Mouse (Mus musculus) embryonic facial prominence, embryonic 13.5 days (tissue): Measurements from ENCODE around the gene Tnfrsf18. TPM values are rescaled to one million over a fixed set of nuclear protein-coding genes. Genes with fewer than 3 reads are reported as not detected.
A peak's percentile ranks its signal among the peaks of the same experiment; 100 is the strongest.

ENCODE experiments used
- ATAC-seq: fragments of 200-750 bp; cut with Nextera tagmentation; 2 replicates; pipeline ENCODE4 v1.8.0; 2017; ENCODE audit warnings: low read depth; ENCODE audit not compliant: insufficient number of reproducible peaks, insufficient read depth, low FRiP score, low TSS enrichment
- H3K27ac ChIP-seq: fragments of 300-500 bp; sonication (generic); 2 replicates; pipeline ENCODE4 v1.5.1; 2015; ENCODE audit warnings: moderate library complexity, mild to moderate bottlenecking, inconsistent platforms
- H3K27me3 ChIP-seq: fragments of 300-500 bp; sonication (generic); 2 replicates; pipeline ENCODE4 v1.6.1; 2015; ENCODE audit warnings: mild to moderate bottlenecking, inconsistent platforms
- H3K36me3 ChIP-seq: fragments of 300-500 bp; sonication (generic); 2 replicates; pipeline ENCODE4 v1.6.1; 2015; ENCODE audit warnings: mild to moderate bottlenecking, inconsistent platforms
- H3K4me1 ChIP-seq: fragments of 300-500 bp; sonication (generic); 2 replicates; pipeline ENCODE4 v1.6.1; 2015; ENCODE audit warnings: inconsistent platforms
- H3K4me2 ChIP-seq: fragments of 300-500 bp; sonication (generic); 2 replicates; pipeline ENCODE4 v1.6.1; 2015; ENCODE audit warnings: moderate library complexity, mild to moderate bottlenecking, inconsistent platforms
- H3K4me3 ChIP-seq: fragments of 300-500 bp; sonication (generic); 2 replicates; pipeline ENCODE4 v1.5.1; 2015; ENCODE audit warnings: mild to moderate bottlenecking, inconsistent platforms
- H3K9ac ChIP-seq: fragments of 300-500 bp; sonication (generic); 2 replicates; pipeline ENCODE4 v1.6.1; 2015; ENCODE audit warnings: mild to moderate bottlenecking, inconsistent platforms
- H3K9me3 ChIP-seq: fragments of 300-500 bp; sonication (generic); 2 replicates; pipeline ENCODE4 v1.6.1; 2016; ENCODE audit warnings: inconsistent platforms
- WGBS: fragments of 180-500 bp; shearing (Covaris S2); methylation state at CpG from one replicate; pipeline ENCODE4 v1.1.7; 2015; ENCODE audit warnings: mixed read lengths; 5-methylcytosine and 5-hydroxymethylcytosine counted together
- polyA plus RNA-seq: library from polyadenylated mRNA; unstranded; fragments of >200 nt; fragmentation: Nextera tagmentation; extraction: Ambion mirVana; gene quantifications from 2 replicates; pipeline ENCODE4 v1.2.1, GENCODE M21; 2015

The Tnfrsf18 gene
- polyA plus RNA-seq, 1 experiment from 2014 or later, result 3.0 TPM

GRCm38 (mm10) chr4:156014436-156014835 is 11.5 kb upstream of the Tnfrsf18 start:
- Histone ChIP-seq H3K4me3 (no peak overlapping the region), H3K27ac (no peak overlapping the region), H3K9ac (no peak overlapping the region), H3K36me3 (peaks cover 47% of the 10 kb centered on the region), H3K4me1 (no peaks in the 10 kb centered on the region), H3K9me3 (no peaks in the 10 kb centered on the region), H3K4me2 (no peak overlapping the region), H3K27me3 (no peaks in the 10 kb centered on the region)
- 85% methylated on average over 2 of the region's 2 CpGs for WGBS
- no peak for ATAC-seq

- ATAC-seq, result no peak
- Histone ChIP-seq H3K9me3 (no peaks in the 10 kb centered on the region), H3K4me3 (no peak overlapping the region), H3K4me2 (no peak overlapping the region), H3K9ac (no peak overlapping the region), H3K36me3 (peaks cover 29% of the 10 kb centered on the region), H3K4me1 (no peaks in the 10 kb centered on the region), H3K27ac (no peak overlapping the region), H3K27me3 (no peaks in the 10 kb centered on the region)
- WGBS, result 91% methylated on average over 12 of the region's 12 CpGs
Observed at GRCm38 (mm10) chr4:156019771-156020170, 6.2 kb upstream of the Tnfrsf18 start.

GRCm38 (mm10) chr4:156021381-156021780 is 4.6 kb upstream of the Tnfrsf18 start:
- Histone ChIP-seq H3K9ac (no peak overlapping the region), H3K4me2 (no peak overlapping the region), H3K36me3 (peaks cover 28% of the 10 kb centered on the region), H3K4me3 (no peak overlapping the region), H3K4me1 (peaks cover 3% of the 10 kb centered on the region; the same call in 1 of the 2 replicates), H3K27me3 (no peaks in the 10 kb centered on the region), H3K9me3 (no peaks in the 10 kb centered on the region), H3K27ac (no peak overlapping the region)
- WGBS, result 80% methylated on average over 3 of the region's 3 CpGs
- no peak for ATAC-seq

GRCm38 (mm10) chr4:156021942-156022419 is 4.0 kb upstream of the Tnfrsf18 start:
- no peak overlapping the region for H3K4me3 ChIP-seq
- ATAC-seq, result no peak
- H3K4me1 ChIP-seq, result peaks cover 3% of the 10 kb centered on the region; the same call in 1 of the 2 replicates
- no peak overlapping the region for H3K4me2 ChIP-seq
- no peak overlapping the region for H3K9ac ChIP-seq
- 79% methylated on average over 9 of the region's 9 CpGs for WGBS
- no peak overlapping the region for H3K27ac ChIP-seq
- peaks cover 32% of the 10 kb centered on the region for H3K36me3 ChIP-seq
- no peaks in the 10 kb centered on the region for H3K9me3 ChIP-seq
- no peaks in the 10 kb centered on the region for H3K27me3 ChIP-seq

GRCm38 (mm10) chr4:156023520-156023919 is 2.4 kb upstream of the Tnfrsf18 start:
- Histone ChIP-seq H3K4me2 (no peak overlapping the region), H3K9me3 (no peaks in the 10 kb centered on the region), H3K27ac (no peak overlapping the region), H3K9ac (no peak overlapping the region), H3K36me3 (peaks cover 46% of the 10 kb centered on the region), H3K4me3 (no peak overlapping the region), H3K4me1 (peaks cover 3% of the 10 kb centered on the region; the same call in 1 of the 2 replicates), H3K27me3 (no peaks in the 10 kb centered on the region)
- WGBS, result 82% methylated on average over 9 of the region's 9 CpGs
- ATAC-seq, result no peak

GRCm38 (mm10) chr4:156024184-156024583 is 1.8 kb upstream of the Tnfrsf18 start:
- peaks cover 3% of the 10 kb centered on the region; the same call in 1 of the 2 replicates for H3K4me1 ChIP-seq
- H3K36me3 ChIP-seq, result peaks cover 49% of the 10 kb centered on the region
- H3K9me3 ChIP-seq, result no peaks in the 10 kb centered on the region
- 84% methylated on average over 7 of the region's 7 CpGs for WGBS
- no peak overlapping the region for H3K9ac ChIP-seq
- no peak overlapping the region for H3K4me3 ChIP-seq
- H3K4me2 ChIP-seq, result no peak overlapping the region
- no peak for ATAC-seq
- H3K27ac ChIP-seq, result no peak overlapping the region
- no peaks in the 10 kb centered on the region for H3K27me3 ChIP-seq

- Histone ChIP-seq H3K4me2 (no peak overlapping the region), H3K4me1 (peaks cover 31% of the 10 kb centered on the region), H3K36me3 (peaks cover 30% of the 10 kb centered on the region), H3K9ac (no peak overlapping the region), H3K9me3 (no peaks in the 10 kb centered on the region), H3K27ac (no peak overlapping the region), H3K4me3 (no peak overlapping the region), H3K27me3 (no peaks in the 10 kb centered on the region)
- 92% methylated on average over 7 of the region's 7 CpGs for WGBS
- no peak for ATAC-seq
Observed at GRCm38 (mm10) chr4:156028580-156028979, 2.6 kb downstream of the Tnfrsf18 start.

GRCm38 (mm10) chr4:156030651-156031118 is 4.7 kb downstream of the Tnfrsf18 start:
- H3K27me3 ChIP-seq, result peaks cover 20% of the 10 kb centered on the region
- peak overlapping the region; percentile 50 for H3K4me3 ChIP-seq
- no peaks in the 10 kb centered on the region for H3K9me3 ChIP-seq
- peaks cover 31% of the 10 kb centered on the region for H3K4me1 ChIP-seq
- peaks cover 30% of the 10 kb centered on the region for H3K36me3 ChIP-seq
- WGBS, result 56% methylated on average over 9 of the region's 9 CpGs
- H3K4me2 ChIP-seq, result peak overlapping the region; percentile 73
- ATAC-seq, result no peak
- peak overlapping the region; percentile 73 for H3K9ac ChIP-seq
- H3K27ac ChIP-seq, result peak overlapping the region; percentile 95

GRCm38 (mm10) chr4:156031255-156031592 is 5.3 kb downstream of the Tnfrsf18 start:
- Histone ChIP-seq H3K4me3 (peak overlapping the region; percentile 50), H3K27ac (peak overlapping the region; percentile 95), H3K27me3 (peaks cover 25% of the 10 kb centered on the region), H3K4me1 (peaks cover 28% of the 10 kb centered on the region), H3K36me3 (peaks cover 29% of the 10 kb centered on the region), H3K9ac (peak overlapping the region; percentile 73), H3K4me2 (peak overlapping the region; percentile 73), H3K9me3 (no peaks in the 10 kb centered on the region)
- 5% methylated on average over 7 of the region's 7 CpGs for WGBS
- ATAC-seq, result 0 out of 2 replicates have a peak, but pooled peaks have one; percentile 23

- Histone ChIP-seq H3K9me3 (no peaks in the 10 kb centered on the region), H3K36me3 (peaks cover 23% of the 10 kb centered on the region), H3K4me3 (peak overlapping the region; percentile 50), H3K4me2 (peak overlapping the region; percentile 73), H3K27ac (peak overlapping the region; percentile 95), H3K4me1 (peaks cover 28% of the 10 kb centered on the region), H3K9ac (peak overlapping the region; percentile 73), H3K27me3 (peaks cover 30% of the 10 kb centered on the region)
- ATAC-seq, result peak; percentile 76
- 2% methylated on average over 24 of the region's 24 CpGs for WGBS
Observed at GRCm38 (mm10) chr4:156031593-156032391, 5.8 kb downstream of the Tnfrsf18 start.

GRCm38 (mm10) chr4:156032856-156033255 is 6.9 kb downstream of the Tnfrsf18 start:
- ATAC-seq, result no peak
- H3K27ac ChIP-seq, result peak overlapping the region; percentile 95
- no peaks in the 10 kb centered on the region for H3K9me3 ChIP-seq
- H3K27me3 ChIP-seq, result peaks cover 30% of the 10 kb centered on the region
- peak overlapping the region; percentile 73; the same call in 1 of the 2 replicates for H3K9ac ChIP-seq
- H3K4me1 ChIP-seq, result peaks cover 28% of the 10 kb centered on the region
- peaks cover 13% of the 10 kb centered on the region for H3K36me3 ChIP-seq
- WGBS, result 93% methylated on average over 4 of the region's 4 CpGs
- H3K4me2 ChIP-seq, result peak overlapping the region; percentile 73; the same call in 1 of the 2 replicates
- H3K4me3 ChIP-seq, result no peak overlapping the region
